Mouse (Mus musculus) E14TG2a.4 (cell line): ENCODE data around the gene 4931406C07Rik.

Experiments
- H3K27me3 ChIP-seq: 2 replicates; pipeline ENCODE4 v1.6.1; 2014; ENCODE audit warnings: low read length, control low read depth; ENCODE audit not compliant: insufficient read depth
- H3K36me3 ChIP-seq: 2 replicates; pipeline ENCODE4 v1.6.1; 2014; ENCODE audit warnings: low read length, control low read depth; ENCODE audit not compliant: insufficient read depth
- H3K4me1 ChIP-seq: replicated peaks from 2 replicates; pipeline ENCODE4 v1.6.1; 2014; ENCODE audit warnings: low read depth, low read length, control low read depth
- H3K4me3 ChIP-seq: replicated peaks from 2 replicates; pipeline ENCODE4 v1.5.1; 2014; ENCODE audit warnings: mild to moderate bottlenecking, low read length
- H3K9me3 ChIP-seq: 2 replicates; pipeline ENCODE4 v1.6.1; 2014; ENCODE audit warnings: low read length, control low read depth
- CTCF ChIP-seq: conservative IDR thresholded peaks from 2 replicates; pipeline ENCODE4 v1.5.1; 2014; ENCODE audit warnings: low read length
- NANOG ChIP-seq: IDR thresholded peaks from 2 replicates; pipeline ENCODE4 v1.6.1; 2014; ENCODE audit warnings: borderline replicate concordance, low read length, mixed read lengths
- POU5F1 ChIP-seq: IDR thresholded peaks from 2 replicates; pipeline ENCODE4 v1.6.1; 2014; ENCODE audit warnings: low read length, borderline replicate concordance

The 4931406C07Rik gene

DNA sequence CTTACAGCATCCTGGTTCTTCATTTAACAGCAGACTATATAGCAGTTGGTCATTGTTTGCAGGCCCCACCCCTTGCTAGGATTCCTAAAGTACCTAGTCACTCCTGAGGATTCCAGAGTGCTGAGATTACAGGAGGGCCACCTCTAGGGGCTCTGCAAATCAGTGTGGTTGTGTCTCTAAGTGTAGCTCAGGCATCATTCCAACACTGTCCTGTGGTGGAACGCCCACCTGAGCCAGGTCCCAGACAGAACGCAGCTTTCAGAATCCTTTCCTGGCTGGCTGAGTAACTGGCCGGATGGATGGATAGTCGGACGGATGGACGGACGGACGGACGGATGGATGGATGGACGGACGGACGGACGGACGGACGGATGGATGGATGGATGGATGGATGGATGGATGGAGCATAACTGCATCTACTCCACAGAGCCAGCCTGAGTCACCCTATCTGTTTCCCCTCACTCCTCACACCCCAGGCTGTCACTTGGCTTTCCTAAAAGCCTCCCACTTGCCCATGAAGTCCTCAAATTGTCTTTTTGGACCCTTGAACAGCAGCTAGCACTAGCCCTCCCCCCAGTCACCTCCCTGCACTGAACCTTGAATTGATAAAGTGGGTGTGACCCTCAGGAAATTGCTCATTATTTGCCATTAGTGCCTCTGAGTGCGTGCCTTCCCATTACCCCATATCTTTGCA is 67.8 kb downstream of the 4931406C07Rik start:
- Histone ChIP-seq H3K4me3 (peak overlapping the region; percentile 77), H3K36me3 (no peaks in the 10 kb centered on the region), H3K4me1 (peaks cover 58% of the 10 kb centered on the region), H3K27me3 (peaks cover 19% of the 10 kb centered on the region), H3K9me3 (no peaks in the 10 kb centered on the region)
- no peak for TF ChIP-seq CTCF
- no peak for TF ChIP-seq POU5F1
- no peak for TF ChIP-seq NANOG

GRCm38 (mm10) chr9:15237516-15238296 is 68.5 kb downstream of the 4931406C07Rik start:
- Histone ChIP-seq H3K4me1 (peaks cover 58% of the 10 kb centered on the region), H3K36me3 (no peaks in the 10 kb centered on the region), H3K27me3 (peaks cover 19% of the 10 kb centered on the region), H3K4me3 (peak overlapping the region; percentile 30), H3K9me3 (no peaks in the 10 kb centered on the region)
- TF ChIP-seq POU5F1, result no peak
- no peak for TF ChIP-seq NANOG
- TF ChIP-seq CTCF, result no peak

DNA sequence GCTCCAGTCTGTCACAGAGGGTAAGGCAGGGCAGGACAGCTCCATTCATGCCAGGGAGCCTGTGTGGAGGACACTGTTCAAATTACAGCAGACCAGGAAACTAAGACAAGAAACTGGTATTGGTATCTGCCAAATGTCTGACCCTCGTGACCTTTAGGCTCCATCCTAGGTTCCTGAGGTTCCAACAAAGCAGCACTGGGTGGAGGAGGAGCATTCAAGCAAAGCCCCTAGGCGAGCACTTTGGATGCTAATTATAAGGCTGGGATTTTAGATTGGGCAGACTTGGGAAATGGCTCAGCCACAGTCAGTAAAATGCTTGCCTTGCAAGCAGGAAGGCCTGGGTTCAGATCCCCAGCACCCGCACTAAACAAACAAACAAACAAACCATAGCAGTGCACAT is 70.3 kb downstream of the 4931406C07Rik start:
- TF ChIP-seq NANOG (no peak), CTCF (no peak), POU5F1 (no peak)
- peaks cover 50% of the 10 kb centered on the region for H3K4me1 ChIP-seq
- H3K27me3 ChIP-seq, result peaks cover 19% of the 10 kb centered on the region
- no peaks in the 10 kb centered on the region for H3K9me3 ChIP-seq
- H3K36me3 ChIP-seq, result no peaks in the 10 kb centered on the region
- no peak overlapping the region for H3K4me3 ChIP-seq

DNA sequence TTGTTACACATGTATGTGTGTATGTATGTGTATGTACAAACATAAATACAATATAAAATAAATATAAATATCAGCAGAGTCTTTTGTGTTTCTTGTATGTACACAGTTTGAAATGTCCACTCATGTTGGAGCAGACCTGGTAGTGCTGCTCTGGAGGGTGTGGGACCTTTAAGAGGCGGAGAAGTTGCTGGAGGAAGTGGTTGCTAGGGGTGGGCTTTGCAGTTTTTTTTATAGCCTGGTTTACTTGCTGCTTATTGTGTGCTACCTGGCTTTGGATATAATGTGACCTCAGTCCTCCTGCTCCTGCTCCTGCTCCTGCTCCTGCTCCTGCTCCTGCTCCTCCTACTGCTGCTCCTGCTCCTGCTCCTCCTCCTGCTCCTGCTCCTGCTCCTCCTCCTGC is 72.6 kb downstream of the 4931406C07Rik start:
- H3K27me3 ChIP-seq, result no peaks in the 10 kb centered on the region; the same call in 1 of the 2 replicates
- H3K4me1 ChIP-seq, result peaks cover 31% of the 10 kb centered on the region
- peaks cover 3% of the 10 kb centered on the region; the same call in 1 of the 2 replicates for H3K9me3 ChIP-seq
- no peak for TF ChIP-seq NANOG
- no peak for TF ChIP-seq POU5F1
- no peak for TF ChIP-seq CTCF
- no peak overlapping the region for H3K4me3 ChIP-seq
- H3K36me3 ChIP-seq, result no peaks in the 10 kb centered on the region
